Mouse (Mus musculus) urinary bladder, postnatal 4 days (tissue): ENCODE results near the gene Tceanc2.

Source experiments
- DNase-seq, 2 experiments: peaks; one replicate each; pipeline ENCODE4 v3.0.0; 2021 to 2022; ENCODE audit warnings: low spot score in 2 of 2

Tceanc2 gene

DNA sequence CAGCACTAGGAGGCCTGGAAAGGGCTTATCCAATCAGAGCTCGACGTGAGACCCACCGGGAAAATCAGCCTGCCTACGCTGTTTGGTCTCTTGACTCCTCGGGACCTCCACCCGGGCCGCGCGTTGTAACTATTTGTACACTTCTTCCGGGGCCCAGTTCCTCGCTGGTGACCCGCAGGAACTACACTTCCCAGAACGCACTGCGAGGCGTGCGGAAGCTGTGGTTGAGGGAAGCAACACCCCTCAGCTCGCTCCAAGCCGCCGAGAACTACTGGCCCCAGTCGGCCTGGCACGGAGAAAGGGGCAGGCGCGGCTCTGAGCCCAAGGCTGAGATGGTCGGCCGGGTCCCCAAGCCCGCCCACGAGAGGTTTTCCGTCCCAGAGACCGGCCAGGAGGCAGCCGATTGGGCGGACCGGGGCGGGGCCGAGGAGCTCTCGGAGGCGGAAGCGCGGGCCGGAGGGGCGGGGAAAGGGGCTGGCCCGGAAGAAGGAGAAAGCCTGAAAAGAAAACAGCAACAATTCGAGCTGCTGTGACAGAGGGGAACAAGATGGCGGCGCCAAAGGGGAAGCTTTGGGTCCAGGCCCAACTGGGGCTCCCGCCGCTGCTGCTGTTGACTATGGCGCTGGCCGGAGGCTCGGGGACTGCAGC is 610 bp downstream of the Tceanc2 start, which contains the start of gene Tmem59:
Gene Tmem59 (plus strand): TSS at position 218 of the 648 bp plus-strand sequence.
- DNase-seq = peak; percentile 98 to 99

GRCm38 (mm10) chr4:107177506-107177905 is 1.4 kb downstream of the Tceanc2 start:
- no peak for DNase-seq

DNA sequence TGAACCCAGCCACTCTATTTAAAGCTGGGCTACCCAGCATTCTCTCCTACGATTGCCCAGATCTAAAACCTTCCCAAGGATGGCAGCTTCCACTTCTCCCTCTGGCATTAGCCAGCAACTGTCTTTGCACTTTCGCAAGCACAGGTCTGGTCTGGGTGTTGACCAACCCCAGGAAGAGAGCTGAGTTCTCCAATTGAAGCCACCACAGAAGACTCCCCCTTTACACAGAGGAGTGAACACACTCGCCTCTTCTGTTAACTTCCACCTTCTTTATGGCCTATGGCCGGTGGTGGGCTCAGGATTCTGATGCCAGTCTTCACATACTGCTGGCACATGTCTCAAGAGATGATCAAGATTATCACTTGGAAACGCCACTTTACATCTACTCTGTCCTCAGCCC is 11.1 kb downstream of the Tceanc2 start:
- DNase-seq = no peak

- DNase-seq = no peak
These were observed 12.2 kb downstream of the Tceanc2 start for GRCm38 (mm10) chr4:107166700-107167099.

DNA sequence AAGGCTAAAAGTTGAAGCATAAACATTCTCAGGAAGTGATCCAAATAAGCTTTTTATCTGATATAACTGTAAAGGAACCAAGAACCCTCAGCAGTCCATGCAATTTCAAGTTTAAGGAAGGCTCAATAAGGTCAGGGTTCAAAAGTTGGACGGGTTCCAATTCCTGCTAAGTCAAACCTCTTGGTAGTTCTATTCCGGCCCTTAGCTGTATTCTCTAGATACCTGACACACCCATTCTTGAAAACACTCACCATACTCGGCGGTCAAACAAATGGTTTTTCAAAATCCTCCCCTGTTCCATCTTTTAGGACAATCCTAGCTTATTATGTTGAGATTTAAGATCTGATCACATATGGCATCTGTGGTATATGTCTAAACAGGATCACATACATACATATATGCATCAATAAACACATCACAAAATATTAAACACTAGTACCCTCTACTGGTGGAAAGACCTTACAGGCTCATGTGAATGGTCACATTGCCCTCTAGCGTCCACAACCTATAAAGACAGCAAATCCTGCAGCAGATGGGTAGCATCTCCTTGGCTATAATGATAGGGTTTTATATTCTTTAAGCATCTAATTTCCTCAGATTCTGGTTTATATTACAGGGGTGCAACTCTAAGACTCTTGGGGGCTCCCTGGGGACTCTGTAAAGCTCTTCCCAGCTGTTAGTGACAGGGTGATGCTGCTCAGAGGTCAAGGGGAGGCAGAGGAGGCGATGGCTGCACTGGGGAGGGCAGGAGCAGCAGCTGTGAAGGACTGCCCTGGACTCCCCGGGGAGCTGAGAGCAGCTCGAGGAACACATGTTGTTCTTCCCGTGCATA is 14.9 kb downstream of the Tceanc2 start:
- DNase-seq = peak in 1 of 2 experiments; percentile 45

DNA sequence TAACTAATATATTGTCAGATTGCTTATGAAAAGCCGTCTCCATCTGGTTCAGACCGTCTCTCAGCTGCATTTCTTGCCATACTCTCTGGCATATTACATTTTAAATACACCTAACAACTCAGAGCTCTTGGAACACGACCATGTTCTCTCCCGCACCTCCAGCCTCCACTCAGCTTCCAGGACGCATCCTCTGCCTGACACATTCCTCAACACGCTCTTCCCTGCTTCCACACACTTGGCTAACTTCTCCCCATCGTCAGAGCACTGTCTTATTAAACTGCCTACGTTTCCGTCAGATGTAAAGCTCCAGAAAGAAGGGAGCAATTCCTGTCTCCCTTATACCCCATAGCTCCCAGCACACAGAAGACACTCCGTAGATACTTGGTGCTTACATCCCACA is 15.6 kb downstream of the Tceanc2 start:
- no peak for DNase-seq

DNA sequence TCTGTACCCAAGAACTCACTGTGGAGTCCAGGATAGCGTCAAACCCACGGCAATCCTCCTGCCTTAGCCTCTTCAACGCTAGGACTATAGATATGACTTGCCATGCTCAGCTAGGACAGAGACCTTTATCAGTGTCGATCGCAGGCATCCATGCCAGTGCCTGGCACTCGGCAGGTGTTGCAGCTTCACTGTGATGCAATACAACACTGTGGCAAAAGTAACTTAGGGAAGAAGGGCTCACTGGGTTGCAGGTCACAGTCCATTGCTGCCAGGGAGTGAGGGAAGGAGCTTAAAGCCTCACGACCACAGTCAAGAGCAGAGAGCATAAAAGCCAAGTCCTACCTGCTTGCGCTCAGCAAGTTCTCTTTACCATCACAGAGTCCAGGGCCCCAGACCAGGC is 18.7 kb downstream of the Tceanc2 start:
- no peak for DNase-seq

GRCm38 (mm10) chr4:107159166-107159773 is 19.6 kb downstream of the Tceanc2 start:
- no peak for DNase-seq

- DNase-seq = no peak
These were observed 21.9 kb downstream of the Tceanc2 start for GRCm38 (mm10) chr4:107156983-107157401.

GRCm38 (mm10) chr4:107152571-107152970 is 26.3 kb downstream of the Tceanc2 start:
- DNase-seq = no peak

- no peak for DNase-seq
These were observed 27.9 kb downstream of the Tceanc2 start for GRCm38 (mm10) chr4:107150991-107151390.

GRCm38 (mm10) chr4:107143511-107143910 is 35.4 kb downstream of the Tceanc2 start:
- DNase-seq = no peak

DNA sequence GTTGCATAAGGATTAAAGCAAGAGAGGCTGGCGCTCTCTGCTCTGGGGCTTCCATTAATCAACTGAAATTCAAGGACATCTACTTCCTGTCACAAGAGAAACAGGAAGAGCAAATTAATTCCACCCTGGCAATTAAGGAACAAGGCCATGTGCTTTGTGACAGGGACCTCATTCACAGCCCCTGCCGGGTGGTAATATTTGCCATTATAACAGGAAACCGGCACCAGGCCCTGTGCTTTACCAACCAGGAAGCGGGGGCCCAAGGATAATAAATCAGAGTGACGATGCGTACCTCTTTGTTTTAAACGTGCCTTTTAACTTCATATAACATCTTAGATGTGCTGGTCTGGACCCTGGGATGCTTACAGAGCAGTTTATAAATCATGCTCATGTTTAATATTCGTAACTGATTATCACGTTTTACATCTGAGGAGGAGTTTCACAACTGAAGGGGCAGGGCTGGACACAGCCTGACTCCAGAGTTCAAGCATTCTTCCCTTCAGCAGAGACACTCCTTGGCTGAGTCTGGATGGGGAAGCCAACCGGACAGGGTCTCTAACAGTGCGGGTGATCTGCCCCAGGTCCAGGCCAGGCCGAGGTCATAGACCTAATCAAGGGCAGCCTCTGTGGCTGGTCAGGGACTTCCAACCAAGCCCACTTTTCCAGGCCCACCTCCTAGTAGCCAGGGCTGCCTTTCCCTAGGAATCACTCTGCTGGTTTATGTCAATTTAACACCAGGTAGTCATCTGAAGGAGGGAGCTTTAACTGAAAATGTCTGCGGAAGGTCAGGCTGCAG is 38.9 kb downstream of the Tceanc2 start:
- DNase-seq = no peak

DNA sequence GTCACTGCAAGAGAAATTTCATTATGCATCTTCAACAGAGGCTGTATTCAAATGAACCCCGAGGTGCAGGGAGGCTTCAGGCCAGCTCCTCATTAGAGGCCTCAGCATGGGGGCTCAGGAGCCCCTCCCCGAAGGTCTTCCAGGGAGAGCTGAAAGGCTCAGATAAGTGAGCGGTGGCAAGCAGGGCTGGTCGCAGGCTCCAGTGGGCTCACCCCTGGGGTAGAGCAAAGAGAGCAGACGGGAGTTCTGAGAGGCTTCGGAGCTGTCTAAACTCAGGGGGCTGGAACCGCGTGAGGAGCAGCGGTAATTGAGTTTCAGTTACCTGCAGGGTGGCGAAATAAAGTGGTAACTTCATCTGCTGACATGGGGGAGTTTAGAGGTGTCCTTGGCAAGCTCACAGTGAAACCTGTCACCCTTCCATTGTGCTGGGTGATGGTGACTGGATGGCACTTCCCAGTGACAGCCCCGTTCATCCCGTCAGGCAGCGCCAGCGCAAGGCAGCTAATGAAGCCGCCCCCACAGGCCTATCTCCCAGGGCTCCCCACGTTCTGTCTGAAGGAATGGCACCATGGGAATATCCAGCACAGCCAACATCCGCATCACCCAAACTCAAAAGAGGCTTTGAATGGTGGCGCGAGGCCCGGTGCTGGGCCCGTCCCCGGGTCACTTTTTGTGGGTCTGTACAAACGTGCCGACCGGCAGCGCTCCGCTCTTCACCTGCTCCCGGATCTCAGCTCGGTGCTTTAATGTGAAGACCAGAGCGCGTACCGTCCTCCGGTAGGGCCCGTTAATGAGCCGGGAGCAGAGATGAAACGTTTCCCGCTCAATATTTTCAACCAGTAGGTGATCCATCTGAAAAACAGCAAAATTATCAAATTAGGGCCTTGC is 39.7 kb downstream of the Tceanc2 start:
- DNase-seq = no peak

- DNase-seq = no peak
These were observed 42.4 kb downstream of the Tceanc2 start for GRCm38 (mm10) chr4:107136531-107136930.

- no peak for DNase-seq
These were observed 43.3 kb downstream of the Tceanc2 start for GRCm38 (mm10) chr4:107135663-107136062.

DNA sequence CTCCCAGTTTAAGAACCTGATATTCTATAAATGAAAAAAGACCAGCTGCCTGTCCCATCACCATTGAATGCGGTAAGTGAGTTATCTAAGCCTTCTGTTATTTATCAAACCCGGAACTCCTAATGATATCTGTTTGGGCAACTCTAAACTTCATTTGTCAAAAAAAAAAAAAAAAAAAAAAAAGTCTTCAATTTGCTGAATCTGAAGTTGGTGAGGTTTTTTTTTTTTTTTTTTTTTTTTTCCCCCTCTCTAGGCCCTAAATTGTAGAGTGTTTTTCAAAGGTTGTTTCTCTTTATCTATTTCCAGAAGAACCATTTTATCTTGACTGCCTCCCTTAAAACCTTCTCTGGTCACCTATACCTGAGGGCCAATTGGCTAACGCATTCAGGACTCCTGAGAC is 44.0 kb downstream of the Tceanc2 start:
- DNase-seq = no peak

- DNase-seq = no peak
These were observed 48.4 kb downstream of the Tceanc2 start for GRCm38 (mm10) chr4:107130534-107130933.

DNA sequence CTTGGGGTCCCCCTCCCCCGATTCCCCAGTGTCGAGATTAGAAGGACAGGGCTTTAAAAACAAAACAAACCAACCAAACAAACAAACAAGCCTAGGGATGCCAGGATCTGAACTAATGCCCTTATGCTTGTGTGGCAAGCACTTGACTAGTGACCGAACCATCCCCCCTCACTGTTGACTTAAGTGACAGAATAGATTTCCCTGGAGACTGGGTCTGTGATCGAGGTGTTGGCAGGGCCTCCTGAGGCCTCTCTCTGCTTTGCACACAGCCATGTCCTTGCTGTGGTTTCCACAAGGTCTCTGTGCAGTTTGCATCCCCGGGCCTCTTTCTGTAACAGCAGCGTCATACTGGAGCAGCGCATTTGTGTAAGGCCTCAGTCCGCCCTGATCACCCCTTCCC is 49.5 kb downstream of the Tceanc2 start:
- DNase-seq = no peak

DNA sequence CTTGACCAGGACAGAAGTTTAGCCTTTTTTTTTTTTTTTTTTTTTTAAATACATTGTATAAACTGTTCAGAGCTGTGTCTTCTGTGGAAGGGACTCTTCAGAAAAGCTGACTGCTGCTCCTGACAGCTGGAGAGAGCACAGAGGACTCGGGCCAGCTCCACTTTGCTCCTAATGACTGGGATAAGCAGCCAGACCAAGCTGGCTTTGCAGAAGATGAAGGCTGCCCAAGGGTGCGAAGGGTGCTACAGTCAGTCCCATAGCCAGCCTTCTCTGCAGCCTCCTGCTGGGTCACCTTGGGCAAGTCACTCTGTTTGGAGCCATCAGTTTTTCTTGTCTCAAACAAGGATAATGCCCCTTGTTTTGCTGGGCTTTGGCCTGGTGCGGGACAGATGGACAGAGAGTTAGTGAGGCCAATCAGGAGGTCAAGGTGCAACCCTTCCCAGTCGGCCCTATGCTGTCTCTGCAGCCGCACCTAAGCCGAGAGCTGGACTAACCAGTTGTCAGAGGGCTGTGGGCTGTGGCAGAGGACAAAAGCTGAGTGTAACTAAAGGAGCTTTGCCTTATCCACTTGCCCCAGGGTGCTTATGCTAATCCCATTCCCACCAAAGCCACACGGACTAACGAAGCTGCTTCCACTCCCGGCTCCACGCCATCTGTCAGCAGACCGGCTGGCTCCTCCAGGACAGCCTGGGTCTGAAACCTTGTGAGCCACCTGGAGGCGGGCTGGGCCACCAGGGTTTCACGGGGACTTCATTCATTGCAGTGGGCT is 50.8 kb downstream of the Tceanc2 start:
- no peak for DNase-seq
